20 mouse cellular contexts compared by ENCODE assay signal in the genomic region with DNA sequence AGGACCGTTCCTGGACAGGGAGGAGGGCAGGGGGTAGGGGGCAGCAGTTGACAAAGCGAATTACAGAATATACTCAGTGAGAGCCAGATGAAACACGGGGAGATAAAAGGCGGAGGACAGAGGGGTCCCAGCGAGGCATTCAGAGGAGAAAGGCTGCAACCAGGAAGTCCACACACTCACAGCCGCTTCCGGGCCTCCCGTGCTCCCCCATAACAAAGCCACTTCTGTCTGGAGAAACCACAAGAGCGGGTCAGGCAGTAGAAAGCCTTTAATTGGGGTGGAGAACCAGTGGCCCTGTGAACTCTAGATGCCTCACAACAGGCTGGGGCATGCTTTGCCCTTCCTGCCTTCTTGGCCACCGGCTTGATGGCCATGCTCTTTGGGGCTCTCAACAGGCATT.
A peak's percentile ranks its signal among the peaks of the same experiment; 100 is the strongest.
DNase-seq lines count a peak whose midpoint lies in the region; ATAC-seq and TF ChIP-seq lines count a peak whose summit lies in the region.
"Had no signal": no experiment of that assay in that cellular context is flagged by ENCODE, and none has a peak within 500 bp of the region (broad histone marks: within the 10 kb centered on the region; RNA-seq: fewer than 3 reads in every experiment).

No protein-coding gene starts in this region.

- no peak for TF ChIP-seq CTCF in lung, embryonic 14.5 days (IDR thresholded peaks at IDR 0.05; ENCODE audit: low read depth)
- no peak for TF ChIP-seq CTCF in brain, embryonic 14.5 days (IDR thresholded peaks at IDR 0.05; ENCODE audit: borderline replicate concordance, extremely low read depth, insufficient read depth, insufficient read length)
- no peak for TF ChIP-seq CTCF in lung, postnatal 0 days (IDR thresholded peaks at IDR 0.05)

- 45% methylated on average over 10 of the region's 10 CpGs for WGBS in lung, embryonic 14.5 days
- 18% methylated on average over 10 of the region's 10 CpGs for WGBS in embryonic facial prominence, embryonic 15.5 days
- WGBS in lung, postnatal 0 days: 28% methylated on average over 10 of the region's 10 CpGs

- peak; percentile 12 for DNase-seq in lung, embryonic 14.5 days
- no peak for DNase-seq in lung, adult 18-20 months
- DNase-seq in brain, embryonic 14.5 days (ENCODE audit: low read depth): peak; percentile 33
- no peak for DNase-seq in spleen, adult 12 weeks (ENCODE audit: low spot score)
- DNase-seq in lung, postnatal 0 days (ENCODE audit: low spot score): no peak
- DNase-seq: cerebellum, postnatal 10 days; gastrocnemius, postnatal 36 days; kidney, adult 9 months; lung, postnatal 10 days had no signal

- no peak for TF ChIP-seq EP300 in lung, postnatal 0 days (IDR thresholded peaks at IDR 0.05)

- H3K9me3 ChIP-seq in lung, embryonic 14.5 days (ENCODE audit: low read depth, low read length): no peaks in the 10 kb centered on the region
- no peaks in the 10 kb centered on the region for H3K9me3 ChIP-seq in embryonic facial prominence, embryonic 15.5 days (replicated peaks)
- H3K9me3 ChIP-seq in lung, postnatal 0 days (ENCODE audit: low read length): no peaks in the 10 kb centered on the region
- H3K9me3 ChIP-seq: hindbrain, embryonic 15.5 days; midbrain, embryonic 15.5 days; neural tube, embryonic 12.5 days had no signal

- no peaks in the 10 kb centered on the region for H3K4me1 ChIP-seq in lung, embryonic 14.5 days (ENCODE audit: insufficient read depth)
- H3K4me1 ChIP-seq in embryonic facial prominence, embryonic 15.5 days: 0 out of 2 replicates have a peak, but pooled peaks cover 5% of the 10 kb centered on the region
- H3K4me1 ChIP-seq in lung, postnatal 0 days (ENCODE audit: insufficient read depth, low read depth, low read length): no peaks in the 10 kb centered on the region
- H3K4me1 ChIP-seq: heart, embryonic 13.5 days; hindbrain, embryonic 15.5 days; midbrain, embryonic 15.5 days had no signal

- H3K4me3 ChIP-seq in lung, embryonic 14.5 days (ENCODE audit: low read depth, low read length): no peak overlapping the region
- no peak overlapping the region for H3K4me3 ChIP-seq in embryonic facial prominence, embryonic 15.5 days (replicated peaks)
- no peak overlapping the region for H3K4me3 ChIP-seq in lung, postnatal 0 days (ENCODE audit: low read depth, low read length)
- H3K4me3 ChIP-seq: heart, embryonic 13.5 days; hindbrain, embryonic 15.5 days; layer of hippocampus, adult 2 months; left cerebral cortex, adult 2 months; midbrain, embryonic 15.5 days; neural tube, embryonic 12.5 days had no signal

- no peaks in the 10 kb centered on the region for H3K27me3 ChIP-seq in lung, embryonic 14.5 days (ENCODE audit: insufficient read depth, low read length)
- H3K27me3 ChIP-seq in embryonic facial prominence, embryonic 15.5 days: no peaks in the 10 kb centered on the region
- no peaks in the 10 kb centered on the region for H3K27me3 ChIP-seq in lung, postnatal 0 days (replicated peaks; ENCODE audit: insufficient read depth, low read length)
- H3K27me3 ChIP-seq: CH12.LX; heart, embryonic 13.5 days; hindbrain, embryonic 15.5 days; midbrain, embryonic 15.5 days; neural tube, embryonic 12.5 days had no signal

- TF ChIP-seq POLR2A in brain, embryonic 14.5 days (IDR thresholded peaks at IDR 0.05; ENCODE audit: borderline replicate concordance, extremely low read depth, insufficient read depth, insufficient read length, poor library complexity, severe bottlenecking): no peak

- no peak overlapping the region for H3K27ac ChIP-seq in lung, embryonic 14.5 days (ENCODE audit: low read depth)
- H3K27ac ChIP-seq in embryonic facial prominence, embryonic 15.5 days (replicated peaks): peak overlapping the region; percentile 7; the same call in 1 of the 2 replicates
- no peak overlapping the region for H3K27ac ChIP-seq in lung, postnatal 0 days (ENCODE audit: low read length)
- H3K27ac ChIP-seq: heart, embryonic 13.5 days; hindbrain, embryonic 15.5 days; layer of hippocampus, adult 2 months; left cerebral cortex, adult 2 months; midbrain, embryonic 15.5 days; neural tube, embryonic 12.5 days; stomach, postnatal 0 days had no signal

- ATAC-seq in lung, embryonic 14.5 days (ENCODE audit: insufficient read depth): no peak
- peak; percentile 20 for ATAC-seq in CD4-positive, CD25-positive, alpha-beta regulatory T cell, adult 4 months
- ATAC-seq in embryonic facial prominence, embryonic 15.5 days (ENCODE audit: insufficient number of reproducible peaks, low FRiP score, low TSS enrichment, low read depth): no peak
- ATAC-seq in activated CD4-positive, CD25-positive, alpha-beta regulatory T cell, adult 4 months: no peak
- no peak for ATAC-seq in lung, postnatal 0 days
- ATAC-seq: midbrain, embryonic 15.5 days had no signal

- no peaks in the 10 kb centered on the region for H3K36me3 ChIP-seq in lung, embryonic 14.5 days (ENCODE audit: insufficient read depth)
- H3K36me3 ChIP-seq in embryonic facial prominence, embryonic 15.5 days: no peaks in the 10 kb centered on the region
- H3K36me3 ChIP-seq in lung, postnatal 0 days (ENCODE audit: insufficient read depth, low read length): no peaks in the 10 kb centered on the region
- H3K36me3 ChIP-seq: heart, embryonic 13.5 days; hindbrain, embryonic 15.5 days; midbrain, embryonic 15.5 days; neural tube, embryonic 12.5 days had no signal

- no peak overlapping the region for H3K9ac ChIP-seq in lung, embryonic 14.5 days
- H3K9ac ChIP-seq in embryonic facial prominence, embryonic 15.5 days: no peak overlapping the region
- no peak overlapping the region for H3K9ac ChIP-seq in lung, postnatal 0 days (replicated peaks; ENCODE audit: low read depth)
- H3K9ac ChIP-seq: heart, embryonic 13.5 days; hindbrain, embryonic 15.5 days; midbrain, embryonic 15.5 days; neural tube, embryonic 12.5 days had no signal

- H3K4me2 ChIP-seq in lung, embryonic 14.5 days: no peak overlapping the region
- no peak overlapping the region for H3K4me2 ChIP-seq in embryonic facial prominence, embryonic 15.5 days (replicated peaks)
- no peak overlapping the region for H3K4me2 ChIP-seq in lung, postnatal 0 days (replicated peaks; ENCODE audit: low read depth, low read length)
- H3K4me2 ChIP-seq: heart, embryonic 13.5 days; hindbrain, embryonic 15.5 days; midbrain, embryonic 15.5 days; neural tube, embryonic 12.5 days had no signal

Comparison
In these comparisons a context has a peak if more than half of its experiments do, and no peak if none do; other contexts are left out.
1. DNase-seq: peak in lung, embryonic 14.5 days (single experiment) and brain, embryonic 14.5 days (single experiment); none in lung, adult 18-20 months (0 of 2), spleen, adult 12 weeks (single experiment) and lung, postnatal 0 days (single experiment).